Mouse (Mus musculus): ENCODE measurements around the gene Fam221b. TPM values are rescaled to one million over a fixed set of nuclear protein-coding genes. Genes with fewer than 3 reads are reported as not detected.

Fam221b gene
- polyA plus RNA-seq (2015; fragmentation: Nextera tagmentation; extraction: Ambion mirVana) = 2.4 and 2.9 TPM in 2 replicates

DNA sequence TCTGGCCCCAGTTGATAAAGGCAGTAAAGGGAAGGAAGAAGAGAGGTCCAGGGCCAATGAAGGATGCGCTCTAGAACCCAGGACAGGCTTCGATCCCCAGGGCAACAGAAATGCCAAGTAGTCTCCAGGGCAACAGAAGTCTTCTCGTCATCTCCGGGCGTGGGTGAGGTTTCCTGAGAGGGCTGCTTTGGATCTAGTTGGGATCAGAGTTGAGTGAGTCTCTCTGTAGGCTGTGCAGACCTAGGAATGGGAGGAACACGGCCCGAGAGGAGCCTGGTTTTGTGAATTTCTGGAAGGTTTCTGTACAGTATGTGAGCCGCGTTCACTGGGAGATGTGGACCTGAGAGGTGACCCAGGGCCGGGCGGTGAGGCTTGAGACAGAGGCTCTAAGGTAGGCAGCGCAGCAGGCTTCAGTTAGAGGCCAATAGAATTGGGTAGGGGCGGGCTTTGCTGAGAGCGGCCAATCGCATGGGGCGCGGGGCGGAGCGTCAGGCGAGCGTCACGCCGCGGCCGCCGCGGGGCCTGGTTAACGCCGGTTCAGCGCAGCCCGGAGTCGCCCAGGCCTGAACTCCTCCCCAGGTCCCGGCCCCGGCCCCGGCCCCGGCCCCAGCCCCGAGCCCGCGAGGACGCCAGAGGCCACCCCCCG is at the start of gene Fam221b, which contains the start of gene Tmem8b:
Gene Fam221b, minus strand, starts transcription at position 364 of the 646 bp plus-strand sequence.
Gene Tmem8b, plus strand, starts transcription at position 190 of the 646 bp plus-strand sequence.
- peak within 1 kb of the TSS; percentile 96 for H3K9ac ChIP-seq
- H3K4me2 ChIP-seq = peak within 1 kb of the TSS; percentile 95
- peak within 1 kb of the TSS; percentile 87 for H3K4me3 ChIP-seq
- ATAC-seq (ENCODE audit: low read depth) = peak; percentile 92
- H3K4me1 ChIP-seq (replicated peaks) = peaks cover 48% of the 10 kb centered on the region
- peaks cover 24% of the 10 kb centered on the region for H3K27me3 ChIP-seq
- peaks cover under 1% of the 10 kb centered on the region; the same call in 1 of the 2 replicates for H3K36me3 ChIP-seq
- 3% methylated on average over 34 of the region's 41 CpGs for WGBS
- H3K9me3 ChIP-seq = no peaks in the 10 kb centered on the region
- peak within 1 kb of the TSS; percentile 67 for H3K27ac ChIP-seq (replicated peaks)

DNA sequence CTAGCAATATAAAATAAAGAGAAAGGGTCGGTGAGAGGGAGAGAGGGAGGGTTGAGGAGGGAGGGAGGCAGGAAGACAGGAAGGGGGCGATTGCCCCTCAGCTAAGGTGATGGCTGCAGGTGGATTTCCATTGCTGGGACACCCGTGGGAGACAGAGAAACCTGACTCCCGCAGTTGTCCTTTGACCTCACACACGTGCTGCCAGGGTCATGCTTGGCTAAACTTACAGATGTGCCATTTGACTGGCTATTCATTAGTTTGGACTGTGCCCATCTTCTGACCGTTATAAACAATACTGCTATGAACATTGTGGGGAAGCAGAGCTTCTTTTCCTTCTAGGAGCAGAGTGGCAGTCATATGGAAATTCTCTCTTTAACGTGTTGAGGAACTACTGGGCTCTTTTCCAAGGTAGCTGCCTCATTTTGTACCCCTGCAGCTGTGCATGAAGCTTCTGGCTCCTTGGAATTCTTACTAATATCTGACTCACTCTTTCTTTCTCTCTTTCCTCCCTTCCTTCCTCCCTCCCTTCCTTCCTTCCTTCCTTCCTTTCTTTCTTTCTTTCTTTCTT is 44.8 kb upstream of the Fam221b start:
- Histone ChIP-seq H3K27me3 (no peaks in the 10 kb centered on the region), H3K4me1 (replicated peaks) (peaks cover 6% of the 10 kb centered on the region; the same call in 1 of the 2 replicates), H3K4me2 (no peak overlapping the region), H3K27ac (replicated peaks) (no peak overlapping the region), H3K9ac (no peak overlapping the region), H3K9me3 (no peaks in the 10 kb centered on the region), H3K36me3 (no peaks in the 10 kb centered on the region), H3K4me3 (no peak overlapping the region)
- WGBS = 46% methylated on average over 7 of the region's 7 CpGs
- no peak for ATAC-seq (ENCODE audit: low read depth)

DNA sequence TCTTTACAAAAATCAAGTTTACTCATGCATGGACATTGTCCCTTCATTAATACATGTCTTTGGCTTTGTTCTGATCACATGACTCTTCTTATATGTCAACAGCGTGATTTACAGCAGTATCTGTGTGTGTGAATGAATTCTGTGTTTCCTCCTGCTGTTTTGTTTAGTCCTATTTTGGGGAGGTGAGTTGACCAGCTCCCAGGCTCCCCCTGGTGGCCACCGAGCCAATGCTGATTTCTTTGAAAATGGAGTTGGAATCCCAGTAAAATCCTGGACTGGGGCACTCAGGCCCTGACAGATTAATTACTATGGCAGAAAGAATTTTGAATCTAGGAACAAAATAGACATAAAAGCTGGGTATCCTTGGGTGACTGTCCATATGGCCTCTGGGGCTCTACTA is 42.9 kb upstream of the Fam221b start:
- H3K27ac ChIP-seq (replicated peaks) = no peak overlapping the region
- no peaks in the 10 kb centered on the region for H3K9me3 ChIP-seq
- peaks cover 6% of the 10 kb centered on the region; the same call in 1 of the 2 replicates for H3K4me1 ChIP-seq (replicated peaks)
- no peak overlapping the region for H3K4me3 ChIP-seq
- no peak for ATAC-seq (ENCODE audit: low read depth)
- H3K4me2 ChIP-seq = no peak overlapping the region
- WGBS = 0% methylated on average over 2 of the region's 2 CpGs
- H3K9ac ChIP-seq = no peak overlapping the region
- H3K27me3 ChIP-seq = no peaks in the 10 kb centered on the region
- H3K36me3 ChIP-seq = no peaks in the 10 kb centered on the region

DNA sequence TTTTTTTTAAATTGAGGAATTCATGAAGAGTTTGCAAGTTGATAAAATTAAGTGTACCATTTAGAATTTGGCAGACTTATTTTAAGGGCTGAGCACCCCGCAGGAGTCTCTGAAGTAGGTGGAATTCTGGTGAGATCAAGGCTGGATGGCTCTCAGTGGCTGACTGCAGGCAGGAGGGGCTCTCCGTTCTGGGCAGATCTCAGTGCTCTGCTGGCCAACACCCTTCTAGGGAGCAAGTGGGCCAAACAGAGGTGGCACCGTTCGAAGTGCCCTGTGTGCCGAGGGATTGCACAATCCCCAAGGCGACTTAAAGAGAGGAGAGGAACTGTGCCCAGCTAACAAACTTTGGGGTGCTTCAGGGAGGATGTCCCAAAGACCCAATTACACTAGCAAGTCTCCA is 40.9 kb upstream of the Fam221b start, which contains the start of gene Olfr71:
Gene Olfr71, minus strand, starts transcription at position 387 of the 400 bp plus-strand sequence.
- Histone ChIP-seq H3K9ac (no peak within 1 kb of the TSS), H3K4me1 (replicated peaks) (peaks cover 6% of the 10 kb centered on the region; the same call in 1 of the 2 replicates), H3K9me3 (no peaks in the 10 kb centered on the region), H3K27me3 (no peaks in the 10 kb centered on the region), H3K27ac (replicated peaks) (no peak within 1 kb of the TSS), H3K4me3 (no peak within 1 kb of the TSS), H3K4me2 (no peak within 1 kb of the TSS), H3K36me3 (no peaks in the 10 kb centered on the region)
- no peak for ATAC-seq (ENCODE audit: low read depth)
- WGBS = 80% methylated on average over 6 of the region's 6 CpGs

DNA sequence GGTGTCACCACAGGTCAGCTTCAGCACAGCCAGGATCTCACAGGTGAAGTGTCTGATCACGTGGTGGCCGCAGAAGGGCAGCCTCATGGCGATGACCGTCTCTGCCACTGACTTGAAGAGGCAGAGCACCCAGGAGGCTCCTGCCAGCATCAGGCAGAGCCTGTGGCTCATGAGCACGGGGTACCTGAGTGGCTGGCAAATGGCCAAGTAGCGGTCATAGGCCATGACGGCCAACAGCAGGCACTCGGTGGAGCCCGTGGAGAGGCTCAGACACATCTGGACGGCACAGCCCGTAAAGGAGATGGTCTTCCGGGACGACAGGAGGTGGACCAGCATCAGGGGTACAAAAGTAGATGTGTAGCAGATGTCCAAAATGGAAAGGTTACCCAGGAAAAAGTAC is 37.0 kb upstream of the Fam221b start:
- Histone ChIP-seq H3K27ac (replicated peaks) (no peak overlapping the region), H3K27me3 (no peaks in the 10 kb centered on the region), H3K4me3 (no peak overlapping the region), H3K4me2 (no peak overlapping the region), H3K4me1 (replicated peaks) (no peaks in the 10 kb centered on the region), H3K9me3 (no peaks in the 10 kb centered on the region), H3K36me3 (no peaks in the 10 kb centered on the region), H3K9ac (no peak overlapping the region)
- ATAC-seq (ENCODE audit: low read depth) = no peak
- WGBS = 84% methylated on average over 13 of the region's 13 CpGs

DNA sequence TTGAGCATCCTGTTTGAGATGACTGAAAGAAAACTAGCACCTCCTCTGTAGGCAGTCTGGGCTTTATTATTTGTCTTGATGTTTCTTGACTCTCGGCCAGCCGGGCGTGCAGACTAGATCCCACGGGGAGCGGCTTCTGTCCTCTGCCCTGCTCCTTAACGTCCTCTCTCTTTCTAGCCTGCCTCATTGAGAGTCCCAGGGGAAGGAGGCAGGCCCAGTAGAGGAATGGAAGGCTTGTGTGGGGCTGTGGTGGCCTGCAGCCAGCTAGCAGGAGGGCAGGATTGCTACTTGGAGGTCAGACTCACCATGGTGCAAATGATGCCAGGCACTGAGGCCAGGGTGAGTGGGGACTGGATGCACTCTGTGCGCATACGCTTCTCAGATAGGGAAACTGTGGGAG is 34.9 kb upstream of the Fam221b start:
- H3K9me3 ChIP-seq = no peaks in the 10 kb centered on the region
- no peak overlapping the region for H3K27ac ChIP-seq (replicated peaks)
- H3K4me1 ChIP-seq (replicated peaks) = no peaks in the 10 kb centered on the region
- no peak overlapping the region for H3K4me2 ChIP-seq
- H3K4me3 ChIP-seq = no peak overlapping the region
- H3K9ac ChIP-seq = no peak overlapping the region
- WGBS = 80% methylated on average over 8 of the region's 8 CpGs
- ATAC-seq (ENCODE audit: low read depth) = no peak
- no peaks in the 10 kb centered on the region for H3K36me3 ChIP-seq
- no peaks in the 10 kb centered on the region for H3K27me3 ChIP-seq

DNA sequence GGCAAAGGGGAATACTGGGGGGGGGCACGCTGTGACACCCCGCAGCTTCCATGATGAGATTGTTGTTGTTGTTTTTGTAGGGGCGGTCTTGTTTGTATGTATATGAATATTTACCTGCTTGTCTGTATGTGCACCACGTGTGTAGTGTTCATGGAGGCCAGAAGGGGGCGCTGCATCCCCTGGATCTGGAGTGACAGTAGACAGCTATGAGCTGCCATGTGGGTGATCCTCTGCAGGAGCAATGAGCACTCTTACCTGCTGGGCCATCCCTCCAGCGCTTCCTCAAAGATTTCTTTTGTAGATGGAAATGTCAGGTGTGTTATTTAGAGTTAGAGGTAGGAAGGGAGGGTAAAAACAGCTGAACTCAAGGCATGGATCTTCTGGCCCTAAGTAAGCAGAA is 34.5 kb upstream of the Fam221b start:
- Histone ChIP-seq H3K4me1 (replicated peaks) (no peaks in the 10 kb centered on the region), H3K9ac (no peak overlapping the region), H3K9me3 (no peaks in the 10 kb centered on the region), H3K36me3 (no peaks in the 10 kb centered on the region), H3K27me3 (no peaks in the 10 kb centered on the region), H3K4me2 (no peak overlapping the region), H3K27ac (replicated peaks) (no peak overlapping the region), H3K4me3 (no peak overlapping the region)
- 78% methylated on average over 6 of the region's 6 CpGs for WGBS
- ATAC-seq (ENCODE audit: low read depth) = no peak

DNA sequence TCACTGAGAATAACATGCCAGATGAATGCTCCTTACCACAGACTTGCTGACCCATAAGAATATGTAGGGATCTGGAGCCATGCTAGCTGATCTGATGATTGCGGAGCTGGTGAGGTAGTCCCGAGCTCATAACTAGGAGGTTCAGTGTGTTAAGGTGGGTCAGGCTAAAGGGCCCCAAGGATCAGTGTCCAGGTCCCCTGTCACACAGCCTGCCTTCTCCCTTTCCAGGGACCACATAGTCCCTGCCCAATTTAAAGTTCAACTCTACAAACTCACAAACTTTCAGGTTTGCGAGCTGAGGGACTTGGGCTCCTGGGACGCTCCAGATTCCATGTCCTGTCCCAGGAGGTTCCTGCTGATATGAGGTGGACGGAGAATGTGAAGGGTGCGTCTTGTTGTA is 31.8 kb upstream of the Fam221b start, which contains the start of gene Olfr70:
Gene Olfr70, minus strand, starts transcription at position 101 of the 400 bp plus-strand sequence.
- H3K4me1 ChIP-seq (replicated peaks) = no peaks in the 10 kb centered on the region
- H3K4me2 ChIP-seq = no peak within 1 kb of the TSS
- WGBS = 90% methylated on average over 6 of the region's 6 CpGs
- no peak within 1 kb of the TSS for H3K4me3 ChIP-seq
- H3K9ac ChIP-seq = no peak within 1 kb of the TSS
- no peaks in the 10 kb centered on the region for H3K9me3 ChIP-seq
- H3K36me3 ChIP-seq = no peaks in the 10 kb centered on the region
- no peaks in the 10 kb centered on the region for H3K27me3 ChIP-seq
- no peak within 1 kb of the TSS for H3K27ac ChIP-seq (replicated peaks)
- no peak for ATAC-seq (ENCODE audit: low read depth)

DNA sequence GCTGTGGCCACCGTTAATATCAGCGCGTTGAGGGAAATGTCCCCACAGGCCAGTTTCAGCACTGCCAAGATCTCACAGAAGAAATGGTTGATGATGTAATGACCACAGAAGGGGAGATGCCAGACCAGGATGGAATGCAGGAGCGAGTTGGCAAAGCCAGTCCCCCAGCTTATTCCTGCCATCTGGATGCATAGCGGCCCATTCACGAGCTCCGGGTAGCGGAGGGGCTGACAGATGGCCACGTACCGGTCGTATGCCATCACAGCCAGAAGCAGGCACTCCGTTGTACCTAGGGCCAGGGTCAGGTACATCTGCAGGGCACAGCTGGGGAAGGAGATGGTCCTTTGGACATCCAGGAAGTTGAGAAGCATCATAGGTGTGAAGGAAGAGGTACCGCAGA is 27.6 kb upstream of the Fam221b start:
- no peak overlapping the region for H3K27ac ChIP-seq (replicated peaks)
- no peaks in the 10 kb centered on the region for H3K27me3 ChIP-seq
- no peak overlapping the region for H3K4me2 ChIP-seq
- H3K4me1 ChIP-seq (replicated peaks) = no peaks in the 10 kb centered on the region
- no peak overlapping the region for H3K4me3 ChIP-seq
- peaks cover 11% of the 10 kb centered on the region; the same call in 1 of the 2 replicates for H3K36me3 ChIP-seq
- no peaks in the 10 kb centered on the region for H3K9me3 ChIP-seq
- H3K9ac ChIP-seq = no peak overlapping the region
- 78% methylated on average over 13 of the region's 13 CpGs for WGBS
- no peak; the same call in 1 of the 2 replicates for ATAC-seq (ENCODE audit: low read depth)

DNA sequence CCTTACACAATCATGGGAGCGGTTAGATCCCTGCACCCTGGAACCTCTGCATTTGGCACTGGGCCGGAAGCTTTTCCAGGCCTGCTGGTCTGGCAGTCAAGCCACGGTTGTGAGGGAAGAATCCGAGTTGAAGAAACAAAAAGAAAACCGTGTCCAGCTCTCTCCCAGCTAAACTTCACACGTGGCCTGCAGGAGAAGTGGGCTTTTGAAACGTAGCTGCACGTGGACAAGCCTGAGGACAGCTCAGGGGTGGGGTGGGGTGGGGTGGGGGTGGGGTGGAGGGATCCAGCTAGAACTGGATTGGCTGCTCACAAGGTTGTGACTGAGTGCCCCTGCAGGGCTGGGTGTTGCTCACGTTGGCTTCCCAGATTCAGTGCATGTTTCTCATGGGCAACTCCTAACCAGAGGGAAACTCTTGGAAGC is 26.3 kb upstream of the Fam221b start:
- no peak overlapping the region for H3K4me3 ChIP-seq
- ATAC-seq (ENCODE audit: low read depth) = no peak
- peaks cover 17% of the 10 kb centered on the region for H3K36me3 ChIP-seq
- H3K4me2 ChIP-seq = no peak overlapping the region
- no peak overlapping the region for H3K27ac ChIP-seq (replicated peaks)
- no peaks in the 10 kb centered on the region for H3K4me1 ChIP-seq (replicated peaks)
- no peaks in the 10 kb centered on the region for H3K9me3 ChIP-seq
- WGBS = 37% methylated on average over 9 of the region's 9 CpGs
- H3K9ac ChIP-seq = no peak overlapping the region
- H3K27me3 ChIP-seq = no peaks in the 10 kb centered on the region

DNA sequence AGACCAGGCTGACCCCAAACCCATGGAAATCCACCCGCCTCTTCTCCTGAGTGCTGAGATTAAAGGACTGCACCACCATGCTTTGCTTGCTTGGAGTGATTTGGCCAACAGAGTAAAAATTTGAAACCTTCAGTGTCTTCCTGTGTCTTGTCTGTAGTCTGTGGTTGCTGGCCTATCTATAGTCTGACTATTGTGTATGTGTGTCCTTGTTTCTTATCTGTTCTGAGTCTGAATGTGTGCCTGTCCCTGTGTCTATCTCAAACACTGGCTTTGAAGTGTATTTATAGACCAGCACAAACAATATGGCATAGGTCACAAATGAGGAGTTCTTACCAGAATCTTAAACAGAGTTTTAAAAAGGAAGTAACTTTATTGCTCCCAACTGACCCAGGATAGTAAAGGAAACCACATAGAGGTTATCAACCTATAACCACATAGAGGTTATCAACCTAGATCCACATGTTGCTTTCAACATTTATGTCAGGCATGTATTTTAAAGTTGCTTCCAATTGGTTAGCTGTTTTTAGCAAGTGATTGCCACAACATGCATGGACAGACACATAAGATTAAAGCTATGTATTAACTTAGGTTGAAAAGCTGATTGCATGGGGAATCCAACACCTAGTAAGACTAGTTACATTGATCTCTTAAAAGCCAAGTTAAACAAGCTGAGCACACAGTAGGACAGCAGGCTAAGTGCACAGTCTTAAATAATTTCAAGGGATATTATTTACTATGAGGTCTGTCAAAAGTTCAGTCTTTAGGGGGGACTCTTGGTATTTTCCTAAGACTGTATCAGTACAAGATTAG is 25.7 kb upstream of the Fam221b start:
- 93% methylated on average over 1 of the region's 1 CpGs for WGBS
- no peak for ATAC-seq (ENCODE audit: low read depth)

DNA sequence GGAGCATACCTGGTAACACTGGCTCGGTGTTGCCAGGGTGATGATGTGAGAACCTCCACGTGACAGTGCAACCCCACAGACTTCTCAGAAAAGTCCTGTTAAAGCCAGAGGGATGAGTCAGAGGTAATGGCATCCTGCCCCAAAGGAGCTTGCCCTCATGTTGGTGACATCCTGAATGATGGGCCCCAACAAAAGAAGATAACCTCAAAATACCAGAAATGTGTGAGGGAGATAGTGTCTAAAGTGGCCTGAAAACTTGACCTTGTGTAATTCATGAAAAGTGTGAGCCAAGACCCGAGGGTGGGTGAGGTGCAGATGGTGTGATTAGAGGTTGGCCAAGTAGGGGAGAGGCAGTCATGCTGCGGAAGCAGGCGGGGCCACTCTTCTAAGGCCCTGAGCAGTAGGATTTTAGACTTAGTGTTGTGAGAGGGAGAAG is 24.9 kb upstream of the Fam221b start:
- Histone ChIP-seq H3K36me3 (peaks cover 31% of the 10 kb centered on the region), H3K27me3 (no peaks in the 10 kb centered on the region), H3K27ac (replicated peaks) (no peak overlapping the region), H3K9ac (no peak overlapping the region), H3K9me3 (no peaks in the 10 kb centered on the region), H3K4me2 (no peak overlapping the region), H3K4me1 (replicated peaks) (no peaks in the 10 kb centered on the region), H3K4me3 (no peak overlapping the region)
- 87% methylated on average over 5 of the region's 5 CpGs for WGBS
- ATAC-seq (ENCODE audit: low read depth) = no peak

More for the DNA sequence above, 25.7 kb upstream of the Fam221b start:
- Histone ChIP-seq H3K4me3 (no peak overlapping the region), H3K27me3 (no peaks in the 10 kb centered on the region), H3K9ac (no peak overlapping the region), H3K4me1 (replicated peaks) (no peaks in the 10 kb centered on the region), H3K9me3 (no peaks in the 10 kb centered on the region), H3K27ac (replicated peaks) (no peak overlapping the region), H3K4me2 (no peak overlapping the region), H3K36me3 (peaks cover 23% of the 10 kb centered on the region)
